Mouse (Mus musculus) brain, embryonic 14.5 days (tissue): Measurements from ENCODE around the gene Samhd1.

ENCODE experiments used
- CTCF ChIP-seq: fragments of 200-500 bp; IDR thresholded peaks from 2 replicates; pipeline ENCODE4 v1.5.1; 2012; ENCODE audit warnings: inconsistent platforms, mild to moderate bottlenecking, moderate library complexity, borderline replicate concordance; ENCODE audit not compliant: insufficient read depth, insufficient read length; ENCODE audit errors: extremely low read depth
- POLR2A ChIP-seq: fragments of 200-500 bp; IDR thresholded peaks from 2 replicates; pipeline ENCODE4 v1.6.1; 2012; ENCODE audit warnings: mild to moderate bottlenecking, inconsistent platforms, borderline replicate concordance; ENCODE audit not compliant: poor library complexity, insufficient read depth, insufficient read length, severe bottlenecking; ENCODE audit errors: extremely low read depth

GRCm38 (mm10) chr2:157075226-157075625 lies 59.8 kb downstream of the Samhd1 start:
- TF ChIP-seq POLR2A (no peak), CTCF (no peak)
